Mouse (Mus musculus): ENCODE results near the gene Selplg.

GRCm38 (mm10) chr5:113808177-113808576 lies 24.3 kb downstream of the Selplg start:
- TF ChIP-seq CTCF (IDR thresholded peaks at IDR 0.05; ENCODE audit: extremely low read depth, insufficient read depth, low read length) (no peak), POLR2A (IDR thresholded peaks at IDR 0.05; ENCODE audit: extremely low read depth, insufficient read depth, low read length) (no peak)

Data from cortical plate, adult 2 months (tissue).